Mouse (Mus musculus): Measurements from ENCODE around the gene Prss35. TPM values are rescaled to one million over a fixed set of nuclear protein-coding genes. Genes with fewer than 3 reads are reported as not detected.

Gene Prss35
- polyA plus RNA-seq, 1 experiment from 2014 or later, result 48.1 TPM

DNA sequence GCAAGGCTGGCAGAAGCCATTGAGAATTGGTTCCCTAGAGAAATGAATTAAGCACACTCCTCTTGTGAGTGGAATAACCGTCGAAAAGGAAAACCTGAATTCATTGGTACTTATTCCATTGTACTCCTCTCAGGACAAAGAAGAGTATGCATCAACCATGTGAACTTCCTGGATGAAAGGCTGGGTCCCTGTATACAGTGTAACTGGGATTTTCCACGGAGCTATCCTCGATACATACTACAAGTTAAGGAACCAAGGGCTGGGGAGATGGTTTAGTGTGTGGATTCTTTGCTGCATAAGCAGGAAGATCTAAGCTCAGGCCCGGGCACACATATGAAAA lies 17.1 kb upstream of the Prss35 start:
- no peak overlapping the region for H3K9ac ChIP-seq (ENCODE audit: low read length)
- no peaks in the 10 kb centered on the region for H3K9me3 ChIP-seq (ENCODE audit: control insufficient read depth, low read length)
- H3K36me3 ChIP-seq (ENCODE audit: control insufficient read depth, insufficient read depth, low read length), result no peaks in the 10 kb centered on the region
- H3K4me2 ChIP-seq (ENCODE audit: low read depth, low read length), result no peak overlapping the region
- H3K27me3 ChIP-seq (ENCODE audit: control insufficient read depth, insufficient read depth, low read depth, low read length), result no peaks in the 10 kb centered on the region
- no peak for ATAC-seq (ENCODE audit: low read depth)
- no peaks in the 10 kb centered on the region for H3K4me1 ChIP-seq (replicated peaks; ENCODE audit: control insufficient read depth, insufficient read depth, low read length)
- no peak overlapping the region for H3K4me3 ChIP-seq (ENCODE audit: low read length)
- 90% methylated on average over 5 of the region's 5 CpGs for WGBS
- H3K27ac ChIP-seq (ENCODE audit: low read length), result no peak overlapping the region

DNA sequence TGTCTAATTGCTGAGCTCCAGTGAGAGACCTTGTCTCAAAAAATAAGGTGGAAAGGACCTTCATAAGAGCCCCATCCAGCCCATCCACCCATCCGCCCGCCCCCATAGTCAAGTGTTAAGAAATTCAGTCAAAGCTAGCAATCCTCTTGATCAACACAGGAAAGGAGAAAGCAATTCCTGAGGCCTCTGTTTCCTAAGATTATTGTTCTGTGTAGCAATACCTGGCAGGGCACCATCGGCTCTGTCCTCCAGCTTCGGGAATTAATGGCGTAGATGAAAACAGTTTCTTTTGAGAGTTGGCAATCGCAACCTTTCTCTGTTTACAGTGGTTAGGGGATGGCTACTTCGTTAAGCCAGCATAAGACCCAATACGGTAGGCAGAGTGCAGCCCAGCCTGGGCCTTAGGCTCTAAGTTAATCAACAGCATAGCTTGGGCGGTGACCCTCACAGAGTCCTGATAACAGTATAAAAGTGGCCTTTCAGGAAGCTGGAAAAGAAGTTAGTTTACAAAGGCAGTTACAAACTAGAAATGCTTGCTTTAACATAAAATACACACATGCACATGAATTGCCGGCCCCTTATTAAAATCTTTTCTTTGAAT lies 15.1 kb upstream of the Prss35 start:
- no peak overlapping the region for H3K9ac ChIP-seq (ENCODE audit: low read length)
- no peaks in the 10 kb centered on the region for H3K27me3 ChIP-seq (ENCODE audit: control insufficient read depth, insufficient read depth, low read depth, low read length)
- no peak overlapping the region for H3K4me2 ChIP-seq (ENCODE audit: low read depth, low read length)
- no peaks in the 10 kb centered on the region for H3K36me3 ChIP-seq (ENCODE audit: control insufficient read depth, insufficient read depth, low read length)
- H3K4me3 ChIP-seq (ENCODE audit: low read length), result no peak overlapping the region
- no peaks in the 10 kb centered on the region for H3K9me3 ChIP-seq (ENCODE audit: control insufficient read depth, low read length)
- H3K4me1 ChIP-seq (replicated peaks; ENCODE audit: control insufficient read depth, insufficient read depth, low read length), result no peaks in the 10 kb centered on the region
- WGBS, result 72% methylated on average over 10 of the region's 10 CpGs
- ATAC-seq (ENCODE audit: low read depth), result peak; percentile 36; the same call in 1 of the 2 replicates
- H3K27ac ChIP-seq (ENCODE audit: low read length), result no peak overlapping the region

DNA sequence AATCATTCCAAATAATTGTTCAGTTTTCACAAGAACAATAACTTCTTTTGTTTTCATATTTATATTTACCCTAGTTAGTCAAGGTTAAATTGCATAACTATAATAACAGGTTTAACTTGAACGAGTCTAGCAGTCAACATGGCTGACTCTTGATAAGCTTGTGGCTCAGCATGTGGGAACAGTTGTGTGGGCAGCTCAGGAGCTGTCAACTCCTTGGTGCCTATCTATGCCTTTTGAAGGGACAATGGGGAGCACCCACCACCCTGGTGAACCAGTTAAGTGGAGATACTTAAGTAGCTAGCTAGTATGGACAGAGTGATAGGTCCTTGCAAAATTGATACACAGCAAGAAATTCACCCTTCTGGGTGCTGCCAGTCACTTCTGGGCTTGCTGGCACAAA lies 14.4 kb upstream of the Prss35 start:
- H3K27ac ChIP-seq (ENCODE audit: low read length), result no peak overlapping the region
- H3K4me2 ChIP-seq (ENCODE audit: low read depth, low read length), result no peak overlapping the region
- H3K4me3 ChIP-seq (ENCODE audit: low read length), result no peak overlapping the region
- H3K27me3 ChIP-seq (ENCODE audit: control insufficient read depth, insufficient read depth, low read depth, low read length), result no peaks in the 10 kb centered on the region
- 49% methylated on average over 1 of the region's 1 CpGs for WGBS
- H3K9me3 ChIP-seq (ENCODE audit: control insufficient read depth, low read length), result no peaks in the 10 kb centered on the region
- H3K36me3 ChIP-seq (ENCODE audit: control insufficient read depth, insufficient read depth, low read length), result no peaks in the 10 kb centered on the region
- H3K4me1 ChIP-seq (replicated peaks; ENCODE audit: control insufficient read depth, insufficient read depth, low read length), result no peaks in the 10 kb centered on the region
- no peak for ATAC-seq (ENCODE audit: low read depth)
- H3K9ac ChIP-seq (ENCODE audit: low read length), result no peak overlapping the region

DNA sequence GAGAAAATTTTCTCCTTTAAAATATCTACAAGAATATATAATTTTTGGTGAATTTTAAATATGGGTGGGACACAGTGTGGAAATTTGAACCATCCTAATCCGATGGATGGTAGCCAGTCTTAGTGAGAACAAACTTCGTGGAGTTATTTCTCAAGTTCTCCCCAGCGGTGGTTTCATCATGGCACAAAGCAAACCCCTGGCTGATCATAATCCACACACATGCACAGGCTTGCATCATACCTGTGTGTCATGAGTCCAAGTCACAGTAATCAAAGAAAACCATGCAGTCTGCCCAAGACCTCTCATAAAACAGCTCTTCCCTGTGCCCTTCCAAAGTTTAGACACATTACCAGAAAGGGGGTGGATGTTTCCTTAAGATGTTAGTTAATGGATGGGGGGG lies 13.6 kb upstream of the Prss35 start:
- Histone ChIP-seq H3K4me2 (ENCODE audit: low read depth, low read length) (no peak overlapping the region), H3K4me3 (ENCODE audit: low read length) (no peak overlapping the region), H3K27ac (ENCODE audit: low read length) (no peak overlapping the region), H3K27me3 (ENCODE audit: control insufficient read depth, insufficient read depth, low read depth, low read length) (no peaks in the 10 kb centered on the region), H3K9me3 (ENCODE audit: control insufficient read depth, low read length) (no peaks in the 10 kb centered on the region), H3K9ac (ENCODE audit: low read length) (no peak overlapping the region), H3K36me3 (ENCODE audit: control insufficient read depth, insufficient read depth, low read length) (no peaks in the 10 kb centered on the region), H3K4me1 (replicated peaks; ENCODE audit: control insufficient read depth, insufficient read depth, low read length) (no peaks in the 10 kb centered on the region)
- WGBS, result 89% methylated on average over 3 of the region's 3 CpGs
- no peak for ATAC-seq (ENCODE audit: low read depth)

DNA sequence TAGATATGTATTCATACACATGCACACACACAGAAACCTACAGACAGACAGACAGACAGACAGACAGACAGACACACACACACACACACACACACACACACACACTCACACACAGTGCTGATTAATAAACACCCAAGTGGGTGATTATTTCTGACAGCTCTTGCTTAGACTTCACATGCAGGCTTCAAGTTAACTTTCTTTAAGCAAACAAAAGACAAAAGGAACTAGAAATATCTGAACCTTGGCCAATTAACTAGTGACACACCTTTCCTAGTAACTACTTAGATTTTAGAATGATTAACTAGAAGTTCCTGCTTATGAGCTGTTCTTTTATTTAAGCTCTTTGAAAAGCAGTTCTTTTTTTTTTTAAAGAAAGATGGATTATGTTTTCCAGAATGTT lies 9.1 kb upstream of the Prss35 start:
- H3K36me3 ChIP-seq (ENCODE audit: control insufficient read depth, insufficient read depth, low read length), result no peaks in the 10 kb centered on the region
- ATAC-seq (ENCODE audit: low read depth), result no peak
- H3K27ac ChIP-seq (ENCODE audit: low read length), result no peak overlapping the region
- H3K4me3 ChIP-seq (ENCODE audit: low read length), result no peak overlapping the region
- no peak overlapping the region for H3K9ac ChIP-seq (ENCODE audit: low read length)
- H3K27me3 ChIP-seq (ENCODE audit: control insufficient read depth, insufficient read depth, low read depth, low read length), result no peaks in the 10 kb centered on the region
- H3K9me3 ChIP-seq (ENCODE audit: control insufficient read depth, low read length), result no peaks in the 10 kb centered on the region
- no peak overlapping the region for H3K4me2 ChIP-seq (ENCODE audit: low read depth, low read length)
- no peaks in the 10 kb centered on the region for H3K4me1 ChIP-seq (replicated peaks; ENCODE audit: control insufficient read depth, insufficient read depth, low read length)

DNA sequence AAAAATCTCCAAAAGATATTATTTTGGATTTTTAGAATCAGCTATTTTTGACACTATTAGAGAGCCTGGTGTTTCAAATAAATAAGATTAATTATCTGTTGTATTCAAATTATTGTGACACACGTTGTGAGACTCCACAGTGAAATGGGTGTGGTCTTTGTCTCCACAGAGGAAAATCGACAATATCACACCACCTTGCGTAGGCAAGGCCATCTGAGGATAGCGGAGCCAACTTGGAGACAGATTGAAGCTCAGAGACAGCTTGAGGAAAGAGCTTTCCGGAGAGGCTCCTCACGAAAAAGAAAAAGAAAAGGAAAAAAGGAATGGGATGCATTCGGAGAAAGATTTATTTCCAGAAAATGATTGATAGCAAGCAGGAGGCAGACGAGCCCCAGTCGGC lies 8.7 kb upstream of the Prss35 start:
- ATAC-seq (ENCODE audit: low read depth), result no peak
- Histone ChIP-seq H3K27ac (ENCODE audit: low read length) (no peak overlapping the region), H3K9me3 (ENCODE audit: control insufficient read depth, low read length) (no peaks in the 10 kb centered on the region), H3K36me3 (ENCODE audit: control insufficient read depth, insufficient read depth, low read length) (no peaks in the 10 kb centered on the region), H3K4me3 (ENCODE audit: low read length) (no peak overlapping the region), H3K27me3 (ENCODE audit: control insufficient read depth, insufficient read depth, low read depth, low read length) (no peaks in the 10 kb centered on the region), H3K4me1 (replicated peaks; ENCODE audit: control insufficient read depth, insufficient read depth, low read length) (no peaks in the 10 kb centered on the region), H3K4me2 (ENCODE audit: low read depth, low read length) (no peak overlapping the region), H3K9ac (ENCODE audit: low read length) (no peak overlapping the region)
- WGBS, result 59% methylated on average over 9 of the region's 9 CpGs

DNA sequence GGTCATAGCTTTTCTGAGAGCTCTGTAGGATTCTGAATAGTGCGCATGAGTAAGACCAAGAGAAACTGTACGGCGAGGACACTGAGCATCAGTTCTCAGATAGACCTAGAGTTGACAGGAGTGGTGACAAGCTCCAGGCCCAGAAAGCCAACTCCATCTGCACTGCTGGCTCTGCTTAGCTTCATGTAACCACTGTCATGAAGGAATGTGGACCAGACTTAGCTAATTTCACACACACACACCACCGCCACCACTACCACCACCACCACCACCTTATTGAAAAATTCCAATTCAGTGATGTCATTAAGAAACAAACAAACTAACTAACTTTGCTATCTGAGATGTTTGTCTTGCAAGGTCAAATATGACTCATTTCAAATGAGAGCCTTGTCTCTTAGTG lies 6.5 kb upstream of the Prss35 start:
- whole genome bisulfite sequencing, result 92% methylated on average over 4 of the region's 4 CpGs
- no peak overlapping the region for H3K4me2 ChIP-seq (ENCODE audit: low read depth, low read length)
- no peak for ATAC-seq (ENCODE audit: low read depth)

DNA sequence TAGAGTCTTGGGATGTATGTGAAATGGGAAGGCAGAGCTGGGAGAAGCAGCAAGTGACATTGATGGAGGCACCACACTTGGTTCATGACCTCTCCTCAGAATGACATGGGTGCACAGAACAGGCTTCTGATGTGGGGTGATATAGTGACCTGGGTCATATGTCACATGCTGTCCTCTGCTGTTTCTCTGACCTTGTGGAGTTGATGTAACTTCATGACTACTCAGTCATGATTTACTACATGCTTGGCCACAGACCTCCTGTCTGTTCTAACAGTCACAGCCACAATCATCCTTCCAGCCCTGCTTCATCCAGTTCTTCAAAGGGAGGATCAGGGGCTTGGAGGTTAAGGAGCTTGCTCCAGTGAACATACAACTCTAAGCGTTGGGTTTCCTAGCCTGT lies 5.4 kb upstream of the Prss35 start:
- H3K9ac ChIP-seq (ENCODE audit: low read length), result no peak overlapping the region
- 79% methylated on average over 1 of the region's 1 CpGs for WGBS
- no peaks in the 10 kb centered on the region for H3K4me1 ChIP-seq (replicated peaks; ENCODE audit: control insufficient read depth, insufficient read depth, low read length)
- no peaks in the 10 kb centered on the region for H3K36me3 ChIP-seq (ENCODE audit: control insufficient read depth, insufficient read depth, low read length)
- no peak overlapping the region for H3K4me3 ChIP-seq (ENCODE audit: low read length)
- no peak overlapping the region for H3K4me2 ChIP-seq (ENCODE audit: low read depth, low read length)
- no peaks in the 10 kb centered on the region for H3K9me3 ChIP-seq (ENCODE audit: control insufficient read depth, low read length)
- no peak for ATAC-seq (ENCODE audit: low read depth)
- H3K27ac ChIP-seq (ENCODE audit: low read length), result no peak overlapping the region
- H3K27me3 ChIP-seq (ENCODE audit: control insufficient read depth, insufficient read depth, low read depth, low read length), result no peaks in the 10 kb centered on the region

More for the DNA sequence above, 6.5 kb upstream of the Prss35 start:
- Histone ChIP-seq H3K4me3 (ENCODE audit: low read length) (no peak overlapping the region), H3K36me3 (ENCODE audit: control insufficient read depth, insufficient read depth, low read length) (no peaks in the 10 kb centered on the region), H3K9ac (ENCODE audit: low read length) (no peak overlapping the region), H3K27ac (ENCODE audit: low read length) (no peak overlapping the region), H3K27me3 (ENCODE audit: control insufficient read depth, insufficient read depth, low read depth, low read length) (no peaks in the 10 kb centered on the region), H3K4me1 (replicated peaks; ENCODE audit: control insufficient read depth, insufficient read depth, low read length) (no peaks in the 10 kb centered on the region), H3K9me3 (ENCODE audit: control insufficient read depth, low read length) (no peaks in the 10 kb centered on the region)

DNA sequence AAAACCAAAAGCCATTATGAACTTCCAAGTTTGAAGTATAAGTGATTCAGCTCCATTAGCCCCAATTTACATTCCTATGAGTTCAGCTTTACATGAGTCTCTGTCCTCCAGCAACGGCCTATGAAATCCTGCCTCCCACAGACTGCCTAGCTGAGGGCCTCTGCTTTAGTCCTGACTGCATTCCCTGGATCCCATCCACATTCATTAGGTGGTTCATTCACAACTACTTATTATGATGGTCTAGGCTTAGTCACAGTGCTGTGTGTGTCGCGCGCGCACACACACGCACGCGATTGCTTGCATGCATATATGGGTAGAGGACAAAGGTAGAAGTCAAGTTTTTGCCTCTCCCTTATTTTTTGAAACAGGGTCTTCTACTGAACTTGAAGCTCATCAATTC lies 4.6 kb upstream of the Prss35 start:
- ATAC-seq (ENCODE audit: low read depth), result no peak
- 94% methylated on average over 8 of the region's 8 CpGs for WGBS
- Histone ChIP-seq H3K4me2 (ENCODE audit: low read depth, low read length) (no peak overlapping the region), H3K36me3 (ENCODE audit: control insufficient read depth, insufficient read depth, low read length) (no peaks in the 10 kb centered on the region), H3K27me3 (ENCODE audit: control insufficient read depth, insufficient read depth, low read depth, low read length) (no peaks in the 10 kb centered on the region), H3K9me3 (ENCODE audit: control insufficient read depth, low read length) (no peaks in the 10 kb centered on the region), H3K27ac (ENCODE audit: low read length) (no peak overlapping the region), H3K4me3 (ENCODE audit: low read length) (no peak overlapping the region), H3K9ac (ENCODE audit: low read length) (no peak overlapping the region), H3K4me1 (replicated peaks; ENCODE audit: control insufficient read depth, insufficient read depth, low read length) (no peaks in the 10 kb centered on the region)

DNA sequence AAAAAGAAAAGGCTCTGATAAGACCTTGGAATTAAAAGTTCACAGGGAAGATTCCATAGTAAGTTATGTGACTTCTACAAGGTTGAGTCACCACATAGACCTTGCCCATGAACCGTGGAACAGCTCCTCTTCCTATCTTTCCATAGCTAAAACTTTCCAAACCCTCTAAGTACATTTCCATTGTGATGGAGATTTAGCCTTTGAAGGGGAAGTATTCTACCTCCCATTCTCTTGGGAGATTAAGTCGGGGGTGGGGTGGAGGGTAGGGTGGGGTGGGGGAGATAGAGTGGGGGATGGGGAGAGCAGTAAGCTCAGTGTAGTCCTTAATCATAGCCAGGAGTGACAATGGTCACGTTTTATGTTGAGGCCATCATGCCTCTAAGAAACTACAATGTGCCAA lies 3.5 kb upstream of the Prss35 start:
- H3K9me3 ChIP-seq (ENCODE audit: control insufficient read depth, low read length), result no peaks in the 10 kb centered on the region

More for the DNA sequence above, 3.5 kb upstream of the Prss35 start:
- Histone ChIP-seq H3K4me3 (ENCODE audit: low read length) (no peak overlapping the region), H3K36me3 (ENCODE audit: control insufficient read depth, insufficient read depth, low read length) (no peaks in the 10 kb centered on the region), H3K27me3 (ENCODE audit: control insufficient read depth, insufficient read depth, low read depth, low read length) (no peaks in the 10 kb centered on the region), H3K4me2 (ENCODE audit: low read depth, low read length) (no peak overlapping the region), H3K27ac (ENCODE audit: low read length) (no peak overlapping the region), H3K9ac (ENCODE audit: low read length) (no peak overlapping the region), H3K4me1 (replicated peaks; ENCODE audit: control insufficient read depth, insufficient read depth, low read length) (no peaks in the 10 kb centered on the region)
- WGBS, result 36% methylated on average over 3 of the region's 3 CpGs
- no peak for ATAC-seq (ENCODE audit: low read depth)
